Mouse (Mus musculus): Measurements from ENCODE around the gene Catsper4.
"Not testable (repeated sequence)": the region's sequence is repeated elsewhere in the genome, so short reads cannot be mapped to it uniquely, and the experiment has no call there.

Gene Catsper4

DNA sequence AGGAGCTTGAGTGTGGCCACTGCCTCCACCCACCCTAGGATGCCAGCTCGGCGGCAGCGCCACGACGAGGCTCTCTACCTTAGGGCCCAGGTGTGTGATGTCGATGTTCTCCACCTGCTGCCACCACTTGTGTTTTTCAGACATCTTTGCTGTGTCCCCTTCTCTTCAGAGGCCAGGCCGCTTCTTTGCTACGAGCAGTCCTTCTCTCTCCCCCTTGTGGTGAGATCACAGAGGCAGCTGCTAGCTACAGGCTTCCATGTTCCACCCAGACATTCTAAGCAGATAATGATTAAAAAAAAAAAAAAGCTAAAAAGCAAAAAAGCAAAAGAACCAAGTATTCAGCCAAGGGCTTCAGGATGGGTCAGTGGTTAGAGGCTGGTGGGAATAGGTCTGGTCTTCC lies at the start of gene Catsper4:
TSS of gene Catsper4 (minus strand) at position 190 of the 400 bp plus-strand sequence.
- no peak for DNase-seq (ENCODE audit: low spot score in 2 of 2)

DNA sequence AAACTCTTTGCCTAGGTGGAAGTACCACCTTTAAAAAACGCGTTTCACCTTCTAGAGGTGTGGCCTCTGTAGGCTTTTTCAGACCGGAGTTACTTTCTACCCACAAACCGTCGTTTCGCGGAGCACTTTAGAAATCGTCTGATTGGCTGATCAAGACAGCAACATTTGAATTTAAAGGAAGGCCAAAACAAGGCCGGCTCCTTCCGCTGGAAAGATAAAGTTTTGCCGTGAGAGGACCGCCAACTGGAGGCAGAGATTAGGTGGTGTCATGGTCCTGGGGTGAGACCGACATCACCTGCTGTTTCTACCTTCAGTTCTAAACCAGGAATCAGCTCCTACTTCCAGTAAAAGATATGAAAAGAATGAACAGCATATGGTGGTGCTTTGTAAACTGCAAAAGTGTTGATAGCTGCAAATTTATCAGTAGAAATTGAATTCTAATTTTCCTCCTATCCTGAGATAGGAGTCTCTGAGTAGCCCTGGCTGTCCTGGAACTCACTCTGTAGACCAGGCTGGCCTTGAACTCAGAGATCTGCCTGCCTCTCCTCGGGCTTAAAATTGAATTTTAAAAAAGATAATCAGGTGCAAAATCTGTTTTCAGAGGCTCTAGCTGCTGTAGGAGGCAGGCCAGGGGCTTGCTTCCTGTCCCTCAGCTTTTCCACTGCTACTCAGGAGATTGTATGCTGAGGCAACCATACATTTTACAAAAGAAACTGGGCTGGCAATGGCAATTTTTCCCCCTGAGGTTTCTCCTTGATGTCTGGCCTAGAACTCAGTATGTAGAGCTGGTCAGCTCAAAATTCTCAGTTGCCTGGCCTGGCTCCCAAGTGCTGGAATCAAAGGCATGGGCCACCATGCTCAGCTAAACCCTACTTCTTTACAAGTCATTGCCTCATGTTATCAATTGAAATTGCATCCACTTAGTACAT lies 46.5 kb upstream of the Catsper4 start:
- no peak for DNase-seq (ENCODE audit: low spot score in 2 of 2)

DNA sequence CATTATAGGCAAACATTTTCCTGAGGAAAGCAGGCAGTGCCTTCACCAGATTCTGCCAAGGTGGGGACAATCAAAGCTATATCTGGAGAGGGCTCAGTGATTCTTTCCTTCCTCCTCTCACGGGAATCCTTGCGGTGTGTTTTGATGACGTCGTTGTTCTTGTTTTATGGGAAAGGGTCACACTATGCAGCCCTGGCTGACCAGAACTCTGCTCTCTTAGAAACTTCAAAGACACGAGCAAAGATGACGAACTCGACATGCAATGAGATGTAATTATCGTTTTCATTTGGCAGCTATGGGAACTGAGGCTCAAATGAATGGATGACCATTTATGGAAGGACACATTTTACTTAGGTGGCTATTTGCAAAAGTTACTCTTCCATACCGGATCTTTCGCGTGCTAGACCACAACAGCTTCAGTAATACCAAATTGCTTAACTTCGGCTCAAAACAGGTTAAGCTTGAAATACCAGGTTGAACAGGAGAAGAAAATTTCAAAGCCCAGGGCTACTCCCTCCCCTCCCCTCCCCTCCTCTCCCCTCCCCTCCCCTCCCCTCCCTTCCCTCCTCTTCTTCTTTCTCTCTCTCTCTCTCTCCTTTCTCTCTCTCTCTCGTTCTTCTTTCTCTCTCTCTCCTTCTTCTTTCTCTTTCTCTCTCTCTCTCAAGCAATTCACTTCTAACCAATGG lies 45.7 kb upstream of the Catsper4 start:
- DNase-seq (ENCODE audit: low spot score in 2 of 2): no peak

- no peak for DNase-seq (ENCODE audit: low spot score in 2 of 2)
Observed at GRCm38 (mm10) chr4:134271979-134272378, 44.8 kb upstream of the Catsper4 start.

DNA sequence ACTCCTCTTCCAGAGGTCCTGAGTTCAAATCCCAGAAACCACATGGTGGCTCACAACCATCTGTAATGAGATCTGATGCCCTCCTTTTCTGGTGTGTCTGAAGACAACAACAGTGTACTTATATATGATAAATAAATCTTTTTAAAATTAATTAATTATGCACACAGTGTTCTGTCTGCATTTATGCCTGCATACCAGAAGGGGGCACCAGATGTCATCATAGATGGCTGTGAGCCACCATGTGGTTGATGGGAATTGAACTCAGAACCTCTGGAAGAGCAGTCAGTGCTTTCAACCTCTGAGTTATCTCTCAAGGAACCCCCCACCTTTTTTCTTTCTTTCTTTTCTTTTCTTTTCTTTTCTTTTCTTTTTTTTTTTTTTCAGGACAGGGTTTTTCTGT lies 42.4 kb upstream of the Catsper4 start:
- not testable (repeated sequence) for DNase-seq (ENCODE audit: low spot score in 2 of 2)

DNA sequence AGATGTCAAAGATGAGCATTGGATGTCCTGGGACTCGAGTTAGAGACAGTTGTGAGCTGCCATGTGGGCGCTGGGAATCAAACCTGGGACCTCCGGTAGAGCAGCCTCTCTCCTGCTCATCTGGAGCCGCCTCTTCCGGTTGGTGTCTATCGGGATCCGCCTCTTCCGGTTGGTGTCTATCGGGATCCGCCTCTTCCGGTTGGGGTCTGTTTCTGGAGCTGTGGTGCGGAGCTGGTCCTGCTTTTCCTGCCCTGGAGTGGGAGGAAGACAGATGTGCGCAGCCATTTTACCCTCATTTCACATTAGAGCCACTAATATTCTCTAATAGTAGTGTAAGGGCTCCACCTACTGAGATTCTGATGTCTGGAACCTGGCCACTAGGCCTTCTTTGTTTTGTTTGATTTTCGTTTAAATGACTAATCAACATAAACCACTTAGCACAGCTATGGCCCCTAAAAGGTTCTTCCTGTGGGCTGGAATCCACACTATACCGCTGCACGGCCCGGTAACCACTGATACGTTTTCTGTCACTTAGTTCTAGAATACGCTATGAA lies 41.0 kb upstream of the Catsper4 start:
- DNase-seq (ENCODE audit: low spot score in 2 of 2): no peak

DNA sequence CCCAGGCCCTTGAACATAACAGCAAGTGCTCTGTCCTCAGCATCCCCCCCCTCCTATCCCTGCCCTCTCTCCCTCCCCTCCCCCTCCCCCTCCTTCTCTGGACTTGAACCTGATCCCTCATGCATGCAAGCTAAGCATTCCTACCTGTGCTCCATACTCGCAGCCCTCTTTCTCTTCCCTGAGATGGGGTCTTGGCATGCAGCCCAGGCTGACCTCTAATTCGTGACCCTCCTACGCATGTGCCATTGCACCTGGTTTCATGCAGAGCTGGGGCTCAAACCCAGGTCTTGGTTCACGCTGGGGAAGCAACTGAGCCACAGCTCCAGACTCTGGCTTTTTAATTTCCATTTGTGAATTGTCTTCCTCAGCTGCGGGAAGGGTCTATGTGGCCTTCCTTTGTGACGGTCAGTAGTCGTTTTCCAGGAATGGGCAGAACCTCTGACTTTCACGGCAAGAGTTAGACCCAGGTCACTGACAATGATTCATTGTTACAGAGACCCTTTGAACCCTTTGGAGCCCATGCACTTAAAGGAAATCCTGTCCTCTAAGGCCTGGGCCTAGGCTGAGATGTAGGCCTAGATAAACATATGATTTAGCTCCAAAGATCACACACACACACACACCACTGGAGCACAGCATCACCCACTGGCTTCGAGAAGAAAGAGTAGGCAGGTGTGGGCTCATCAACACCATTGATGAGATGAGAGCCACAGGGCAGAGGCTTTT lies 38.8 kb upstream of the Catsper4 start:
- DNase-seq (ENCODE audit: low spot score in 2 of 2): no peak

DNA sequence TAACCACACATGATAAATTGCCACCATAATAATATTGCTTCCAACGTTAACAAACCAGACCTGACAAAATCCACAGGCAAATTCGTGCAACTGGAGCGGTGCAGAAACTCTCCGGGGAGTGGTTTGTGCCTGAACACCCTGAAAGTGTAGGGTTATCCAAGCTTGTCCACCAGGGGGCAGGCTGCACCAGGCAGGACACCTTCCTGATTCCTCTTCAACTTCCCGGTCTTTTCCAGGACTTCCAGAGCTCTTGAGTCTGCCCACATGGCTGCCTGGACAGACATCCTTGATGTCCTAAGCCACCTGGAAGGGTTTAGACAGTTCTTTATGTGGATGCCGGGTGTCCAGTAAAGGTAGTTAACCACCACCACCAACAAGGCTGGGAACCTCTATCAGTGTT lies 36.0 kb upstream of the Catsper4 start:
- peak in 1 of 2 experiments; percentile 48 for DNase-seq (ENCODE audit: low spot score in 2 of 2)

GRCm38 (mm10) chr4:134258354-134258753 lies 31.2 kb upstream of the Catsper4 start:
- DNase-seq (ENCODE audit: low spot score in 2 of 2): no peak

- no peak for DNase-seq (ENCODE audit: low spot score in 2 of 2)
Observed at GRCm38 (mm10) chr4:134257198-134258009, 30.2 kb upstream of the Catsper4 start.

GRCm38 (mm10) chr4:134256407-134257197 lies 29.4 kb upstream of the Catsper4 start:
- DNase-seq (ENCODE audit: low spot score in 2 of 2): no peak

- DNase-seq (ENCODE audit: low spot score in 2 of 2): no peak
Observed at GRCm38 (mm10) chr4:134255854-134256253, 28.7 kb upstream of the Catsper4 start.

DNA sequence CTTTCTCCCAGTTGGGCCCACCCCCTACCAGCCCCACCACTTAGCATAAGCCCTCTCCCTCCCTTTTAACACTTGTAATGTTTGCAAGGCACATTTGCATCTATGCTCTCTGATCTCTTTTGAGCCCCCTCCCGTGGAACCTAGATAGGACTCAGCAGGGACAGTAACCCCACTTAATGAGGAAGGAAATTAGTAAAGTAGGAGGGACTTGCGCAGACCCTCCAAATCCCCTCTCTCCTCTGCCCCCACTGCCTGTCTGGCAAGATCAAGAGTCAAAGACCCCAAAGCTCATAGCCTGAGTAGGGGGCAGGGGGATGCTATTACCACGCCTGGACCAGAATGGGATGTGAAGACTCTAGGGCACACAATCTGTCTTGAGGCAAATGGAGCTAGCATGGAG lies 27.7 kb upstream of the Catsper4 start:
- no peak for DNase-seq (ENCODE audit: low spot score in 2 of 2)

DNA sequence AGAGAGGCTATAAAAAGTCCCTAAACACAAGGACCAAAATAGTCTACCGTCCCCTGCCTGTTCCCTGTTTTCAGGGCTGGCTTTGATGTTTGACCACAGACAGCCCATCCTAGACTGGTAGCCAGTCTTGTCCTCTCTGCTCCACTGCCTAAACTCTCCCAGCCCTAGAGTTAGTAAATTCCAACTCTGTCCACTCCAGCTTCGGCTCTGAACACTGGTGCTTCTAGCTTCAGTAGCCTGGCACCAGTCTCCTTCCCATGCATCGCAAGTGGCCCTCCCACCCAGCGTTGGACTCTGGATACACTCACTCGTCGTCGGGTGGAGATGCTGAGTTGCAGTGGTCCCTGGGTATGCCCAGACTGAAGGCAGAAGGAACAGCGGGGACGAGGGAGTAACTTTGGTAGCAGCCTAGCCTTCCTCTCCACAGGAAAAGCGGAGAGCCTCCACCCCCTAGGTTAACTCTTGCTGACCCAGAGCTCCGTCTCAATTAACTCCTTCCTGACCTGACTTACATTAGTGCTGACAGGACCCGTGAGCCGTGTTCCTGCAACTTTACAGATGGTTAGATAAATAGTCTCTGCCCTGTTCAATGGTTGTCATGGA lies 26.6 kb upstream of the Catsper4 start, which contains the start of gene Grrp1:
TSS of gene Grrp1 (minus strand) at position 385 of the 603 bp plus-strand sequence.
- DNase-seq (ENCODE audit: low spot score in 2 of 2): no peak

DNA sequence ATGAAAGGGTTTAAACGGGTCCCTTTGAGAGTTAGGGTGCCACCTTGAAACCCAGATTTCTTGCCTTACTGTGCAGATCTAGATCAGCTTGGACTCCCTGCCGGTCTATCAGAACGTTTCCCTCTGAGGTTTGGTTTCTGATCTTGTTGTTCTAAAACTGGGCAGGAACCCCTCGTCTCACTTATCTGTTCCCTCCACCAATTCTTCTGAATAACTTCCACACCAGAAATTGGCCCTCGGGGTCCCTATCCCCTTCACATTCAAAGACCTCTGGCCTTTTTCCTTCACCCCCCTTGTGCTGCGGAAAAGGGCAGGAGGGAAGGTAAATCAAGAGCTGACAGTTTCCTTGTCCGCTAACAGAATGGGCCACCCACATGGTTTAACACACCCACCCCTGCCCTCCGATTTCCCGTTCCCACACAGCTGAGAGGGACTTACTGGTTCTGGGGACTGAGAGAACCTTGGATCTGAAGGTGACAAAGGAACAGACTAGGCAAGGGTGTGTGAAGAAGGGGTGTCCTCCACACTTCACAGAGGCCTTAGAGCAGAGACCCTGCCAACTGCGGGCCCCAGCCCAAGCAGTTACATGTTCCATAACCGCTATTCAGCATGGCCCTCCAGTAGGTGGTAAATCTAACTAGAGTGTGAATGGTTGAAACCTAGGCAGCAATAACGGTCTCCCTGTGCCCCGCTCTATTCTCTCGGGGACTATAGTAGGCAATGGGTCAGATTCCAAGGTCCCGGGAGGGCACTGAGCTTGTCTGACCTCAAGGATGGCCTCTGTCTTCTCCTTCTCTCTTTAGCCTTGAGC lies 25.9 kb upstream of the Catsper4 start:
- DNase-seq (ENCODE audit: low spot score in 2 of 2): no peak

GRCm38 (mm10) chr4:134252131-134252910 lies 25.1 kb upstream of the Catsper4 start:
- no peak for DNase-seq (ENCODE audit: low spot score in 2 of 2)

GRCm38 (mm10) chr4:134251241-134252130 lies 24.3 kb upstream of the Catsper4 start:
- no peak for DNase-seq (ENCODE audit: low spot score in 2 of 2)
